Mouse (Mus musculus): ENCODE measurements at regions not wholly inside any gene's neighbourhood (a gene's known extent, or its start where the extent isn't known, plus 50 kb on each side); places are given as distances from the start of the nearest gene placed in this dataset.
A peak's percentile ranks its signal among the peaks of the same experiment; 100 is the strongest.

DNA sequence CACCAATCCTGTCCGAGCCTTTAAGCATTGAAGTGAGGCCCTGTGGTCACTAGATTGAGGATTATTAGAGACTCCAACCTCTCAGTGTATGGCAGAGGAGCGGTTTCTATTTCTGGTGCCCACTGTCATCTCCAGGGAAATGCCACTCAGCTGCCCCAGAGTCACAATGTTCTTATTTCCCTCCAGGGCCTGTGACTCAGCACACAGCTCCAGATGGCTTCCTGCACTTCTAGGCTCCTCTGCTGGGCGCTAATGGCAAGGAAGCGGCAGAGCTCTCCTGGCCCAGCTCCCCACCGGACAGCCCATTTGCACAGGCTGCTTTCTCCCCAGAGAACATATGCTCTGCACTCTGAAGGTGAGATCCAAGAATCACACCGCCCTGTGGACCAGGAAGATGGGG lies 75.8 kb upstream of the Cpeb4 start:
- Histone ChIP-seq H3K4me2 (replicated peaks; ENCODE audit: low read depth, low read length) (no peak overlapping the region), H3K27ac (ENCODE audit: low read length) (no peak overlapping the region), H3K27me3 (ENCODE audit: control insufficient read depth, insufficient read depth, low read length) (no peaks in the 10 kb centered on the region), H3K36me3 (ENCODE audit: control insufficient read depth, insufficient read depth, low read length) (no peaks in the 10 kb centered on the region), H3K9ac (replicated peaks; ENCODE audit: low read depth, low read length) (no peak overlapping the region), H3K4me1 (ENCODE audit: control insufficient read depth, insufficient read depth, low read length) (no peaks in the 10 kb centered on the region), H3K4me3 (ENCODE audit: low read depth, low read length) (no peak overlapping the region), H3K9me3 (ENCODE audit: control insufficient read depth, low read depth, low read length) (no peaks in the 10 kb centered on the region)
- 53% methylated on average over 6 of the region's 6 CpGs for WGBS
- ATAC-seq (ENCODE audit: insufficient number of reproducible peaks, insufficient read depth, low FRiP score, low read depth): no peak

DNA sequence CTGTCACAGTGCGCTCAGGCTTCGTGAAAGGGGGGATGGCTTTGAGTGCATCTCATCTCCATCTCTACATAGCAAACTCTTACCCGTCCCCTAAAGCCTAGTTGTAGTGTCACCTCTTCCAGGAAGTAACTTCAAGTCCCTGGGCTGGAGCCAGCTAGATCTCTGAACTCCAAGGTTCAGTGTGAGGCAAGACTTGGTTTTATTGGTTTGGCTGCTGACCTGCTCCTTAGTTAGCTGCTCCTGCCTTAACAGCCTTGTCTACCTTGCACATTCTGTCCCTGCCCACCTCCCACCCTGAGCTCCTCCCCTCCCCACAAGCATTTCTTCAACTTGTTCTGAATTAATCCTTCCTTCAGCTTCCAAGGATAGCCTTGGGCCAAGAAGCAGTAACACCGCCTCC lies 70.4 kb upstream of the Cpeb4 start:
- Histone ChIP-seq H3K9ac (replicated peaks; ENCODE audit: low read depth, low read length) (no peak overlapping the region), H3K4me2 (replicated peaks; ENCODE audit: low read depth, low read length) (no peak overlapping the region), H3K27me3 (ENCODE audit: control insufficient read depth, insufficient read depth, low read length) (no peaks in the 10 kb centered on the region), H3K9me3 (ENCODE audit: control insufficient read depth, low read depth, low read length) (no peaks in the 10 kb centered on the region), H3K27ac (ENCODE audit: low read length) (no peak overlapping the region), H3K4me1 (ENCODE audit: control insufficient read depth, insufficient read depth, low read length) (no peaks in the 10 kb centered on the region), H3K4me3 (ENCODE audit: low read depth, low read length) (no peak overlapping the region), H3K36me3 (ENCODE audit: control insufficient read depth, insufficient read depth, low read length) (no peaks in the 10 kb centered on the region)
- 64% methylated on average over 4 of the region's 4 CpGs for WGBS
- ATAC-seq (ENCODE audit: insufficient number of reproducible peaks, insufficient read depth, low FRiP score, low read depth): no peak

DNA sequence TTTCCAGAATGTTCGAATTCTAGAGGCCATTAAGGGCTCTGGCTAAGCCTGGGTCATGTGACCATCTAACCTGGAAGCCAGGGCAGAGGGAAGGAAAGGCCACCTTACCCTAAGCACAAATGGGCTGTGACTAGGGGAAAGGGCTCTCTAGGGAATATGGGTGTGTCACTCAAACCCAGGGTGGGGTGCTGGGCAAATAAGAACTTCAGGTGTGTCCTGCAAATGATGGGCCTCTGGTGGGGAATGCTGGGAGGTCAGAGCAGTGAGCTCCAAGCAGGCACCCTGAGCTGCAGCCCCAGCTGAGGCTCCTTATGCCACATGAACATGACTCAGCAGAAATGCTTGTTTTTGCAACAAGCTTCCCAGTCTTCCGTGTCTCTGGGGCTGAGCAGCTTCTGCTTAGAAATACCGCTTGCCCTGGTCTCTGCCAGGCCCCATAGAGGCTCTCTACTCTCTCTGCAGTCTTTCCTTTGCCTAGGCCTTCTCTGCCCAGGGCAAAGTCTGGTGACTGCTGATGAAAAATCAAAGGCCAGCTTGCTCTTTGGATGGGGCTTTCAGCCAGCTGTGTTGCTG lies 68.6 kb upstream of the Cpeb4 start:
- peaks cover 3% of the 10 kb centered on the region; the same call in 1 of the 2 replicates for H3K4me1 ChIP-seq (ENCODE audit: control insufficient read depth, insufficient read depth, low read length)
- ATAC-seq (ENCODE audit: insufficient number of reproducible peaks, insufficient read depth, low FRiP score, low read depth): peak; percentile 77
- H3K27me3 ChIP-seq (ENCODE audit: control insufficient read depth, insufficient read depth, low read length): no peaks in the 10 kb centered on the region
- no peaks in the 10 kb centered on the region for H3K9me3 ChIP-seq (ENCODE audit: control insufficient read depth, low read depth, low read length)
- H3K9ac ChIP-seq (replicated peaks; ENCODE audit: low read depth, low read length): no peak overlapping the region
- WGBS: 30% methylated on average over 3 of the region's 3 CpGs
- H3K36me3 ChIP-seq (ENCODE audit: control insufficient read depth, insufficient read depth, low read length): no peaks in the 10 kb centered on the region
- H3K27ac ChIP-seq (ENCODE audit: low read length): no peak overlapping the region
- no peak overlapping the region for H3K4me2 ChIP-seq (replicated peaks; ENCODE audit: low read depth, low read length)
- H3K4me3 ChIP-seq (ENCODE audit: low read depth, low read length): no peak overlapping the region

DNA sequence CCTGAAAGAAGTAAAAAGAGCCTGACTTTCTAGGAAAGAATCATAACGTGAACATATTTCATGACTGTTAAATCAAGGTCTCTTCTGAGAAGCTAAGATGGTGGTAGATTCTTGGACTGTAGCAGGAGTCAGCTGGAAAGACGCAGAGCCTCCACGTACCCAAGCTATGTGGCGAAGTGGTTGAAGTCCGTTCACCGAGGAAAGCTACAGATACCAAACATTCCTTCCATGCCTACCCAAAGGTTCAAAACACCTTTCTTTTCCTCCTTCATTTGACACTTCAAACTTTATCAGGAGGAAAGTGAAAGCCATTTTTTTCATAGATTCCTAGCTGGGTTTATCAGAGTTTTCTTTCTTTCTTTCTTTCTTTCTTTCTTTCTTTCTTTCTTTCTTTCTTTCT lies 67.5 kb upstream of the Cpeb4 start:
- no peaks in the 10 kb centered on the region for H3K36me3 ChIP-seq (ENCODE audit: control insufficient read depth, insufficient read depth, low read length)
- H3K4me1 ChIP-seq (ENCODE audit: control insufficient read depth, insufficient read depth, low read length): peaks cover 3% of the 10 kb centered on the region
- no peak overlapping the region for H3K4me3 ChIP-seq (ENCODE audit: low read depth, low read length)
- H3K9me3 ChIP-seq (ENCODE audit: control insufficient read depth, low read depth, low read length): no peaks in the 10 kb centered on the region
- H3K27me3 ChIP-seq (ENCODE audit: control insufficient read depth, insufficient read depth, low read length): no peaks in the 10 kb centered on the region
- no peak overlapping the region for H3K9ac ChIP-seq (replicated peaks; ENCODE audit: low read depth, low read length)
- no peak overlapping the region for H3K27ac ChIP-seq (ENCODE audit: low read length)
- 83% methylated on average over 6 of the region's 6 CpGs for WGBS
- H3K4me2 ChIP-seq (replicated peaks; ENCODE audit: low read depth, low read length): no peak overlapping the region
- no peak for ATAC-seq (ENCODE audit: insufficient number of reproducible peaks, insufficient read depth, low FRiP score, low read depth)

DNA sequence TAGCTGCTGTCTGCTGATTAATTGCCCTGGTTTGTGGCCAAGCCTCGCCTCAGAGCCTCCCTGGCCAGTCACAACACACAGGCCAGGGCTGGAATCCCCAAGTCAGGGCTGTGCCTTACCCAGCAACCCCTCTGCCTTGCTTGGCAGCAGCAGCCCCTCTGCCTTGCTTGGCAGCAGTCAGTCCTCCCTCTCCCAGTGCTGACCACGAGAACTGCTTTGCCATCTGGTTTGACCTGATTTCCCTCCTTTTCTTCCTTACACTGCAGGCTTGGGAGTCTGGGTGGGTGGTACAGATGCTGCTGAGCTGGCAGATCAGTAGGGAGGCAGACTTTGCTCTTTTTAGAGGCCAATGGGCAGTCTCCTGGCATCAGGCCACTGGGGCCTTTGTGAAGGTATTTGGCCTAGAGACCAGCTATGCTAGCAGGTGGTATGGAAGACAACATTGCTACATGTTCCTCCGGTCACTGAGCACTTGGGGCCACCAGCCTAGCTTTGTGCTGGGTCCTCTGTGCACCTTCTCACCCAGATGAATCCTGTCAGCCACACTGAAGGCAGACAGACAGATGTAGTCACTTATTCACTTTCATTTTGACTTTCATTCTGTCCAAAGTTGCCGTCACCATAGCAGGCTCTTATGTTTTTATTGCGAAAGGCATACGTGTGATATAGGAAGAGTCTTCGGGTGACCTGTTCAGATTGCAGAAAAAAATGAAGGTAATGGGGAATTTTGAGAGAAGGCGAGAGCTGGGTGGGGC lies 64.4 kb upstream of the Cpeb4 start:
- Histone ChIP-seq H3K36me3 (ENCODE audit: control insufficient read depth, insufficient read depth, low read length) (no peaks in the 10 kb centered on the region), H3K9ac (replicated peaks; ENCODE audit: low read depth, low read length) (no peak overlapping the region), H3K4me2 (replicated peaks; ENCODE audit: low read depth, low read length) (no peak overlapping the region), H3K27me3 (ENCODE audit: control insufficient read depth, insufficient read depth, low read length) (no peaks in the 10 kb centered on the region), H3K27ac (ENCODE audit: low read length) (no peak overlapping the region), H3K9me3 (ENCODE audit: control insufficient read depth, low read depth, low read length) (no peaks in the 10 kb centered on the region), H3K4me3 (ENCODE audit: low read depth, low read length) (no peak overlapping the region), H3K4me1 (ENCODE audit: control insufficient read depth, insufficient read depth, low read length) (peaks cover 3% of the 10 kb centered on the region)
- peak; percentile 26; the same call in 1 of the 2 replicates for ATAC-seq (ENCODE audit: insufficient number of reproducible peaks, insufficient read depth, low FRiP score, low read depth)
- WGBS: 76% methylated on average over 8 of the region's 8 CpGs

DNA sequence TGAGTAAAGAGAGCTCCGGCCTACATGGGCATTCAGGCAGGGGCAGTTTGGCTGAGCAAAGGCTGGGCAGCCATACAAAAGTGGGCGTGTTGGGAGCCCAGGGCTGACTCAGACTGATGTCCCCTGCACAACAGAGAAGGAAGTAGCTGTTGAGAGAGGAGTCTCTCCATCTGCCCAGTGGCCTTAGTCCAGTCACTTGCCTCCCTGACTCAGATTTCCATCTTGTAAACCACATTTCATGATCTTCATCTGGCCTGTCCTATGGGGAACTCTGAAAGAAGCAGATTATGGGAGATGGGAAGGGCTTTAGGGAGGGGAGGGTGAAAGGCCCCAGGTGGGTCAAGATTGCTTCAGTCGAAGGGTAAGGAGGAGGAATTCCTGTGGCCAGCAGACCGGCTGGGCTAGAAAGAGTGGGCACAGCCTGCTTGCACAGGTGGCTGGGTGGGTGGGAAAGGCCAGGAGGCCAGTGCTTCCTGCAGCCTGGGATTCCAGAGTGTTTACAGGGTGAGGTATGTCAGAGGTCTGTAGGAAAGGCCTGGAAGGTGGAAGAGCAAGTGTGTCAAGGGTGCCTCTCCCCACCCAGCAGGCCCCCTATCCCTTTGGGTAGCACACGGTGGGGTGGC lies 63.7 kb upstream of the Cpeb4 start:
- H3K27ac ChIP-seq (ENCODE audit: low read length): no peak overlapping the region
- 65% methylated on average over 5 of the region's 5 CpGs for WGBS

DNA sequence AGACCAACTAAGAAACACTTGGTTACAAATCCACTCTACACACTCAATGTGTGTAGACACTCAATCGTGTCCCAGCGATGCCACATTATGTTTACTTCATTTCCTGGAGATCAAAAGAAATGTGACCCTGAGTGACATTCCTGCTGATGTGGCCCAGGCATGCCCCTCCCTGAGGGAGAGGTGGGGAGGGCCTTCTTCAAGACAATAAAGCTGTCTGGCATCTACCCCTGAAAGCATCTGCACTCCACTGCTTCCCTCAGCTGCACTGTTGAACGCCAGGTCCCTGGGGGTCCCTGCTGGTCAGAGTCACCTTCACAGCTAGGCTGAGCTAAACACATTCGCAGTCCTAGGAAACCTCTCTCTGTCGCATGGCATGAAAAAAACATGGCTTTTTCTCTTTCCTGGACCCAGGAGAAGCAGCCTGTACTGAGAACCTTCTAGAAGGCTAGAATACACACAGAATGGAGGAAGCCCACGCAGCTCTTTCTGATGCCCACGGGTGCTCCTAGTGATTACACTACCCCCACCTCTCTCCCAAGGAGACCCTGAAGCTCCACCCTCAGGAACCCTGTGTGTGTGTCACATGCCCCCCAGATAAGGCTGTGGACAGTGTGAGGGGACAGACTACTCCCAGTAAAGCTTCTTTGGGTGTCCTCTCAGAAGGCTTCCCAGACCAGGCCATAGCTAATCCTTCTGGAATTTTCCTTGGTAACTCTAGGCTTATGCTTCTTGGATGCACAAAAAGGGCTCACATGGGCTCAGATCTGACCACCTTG lies 61.8 kb upstream of the Cpeb4 start:
- WGBS: 38% methylated on average over 7 of the region's 7 CpGs
- peaks cover 3% of the 10 kb centered on the region for H3K4me1 ChIP-seq (ENCODE audit: control insufficient read depth, insufficient read depth, low read length)
- no peak for ATAC-seq (ENCODE audit: insufficient number of reproducible peaks, insufficient read depth, low FRiP score, low read depth)
- H3K4me2 ChIP-seq (replicated peaks; ENCODE audit: low read depth, low read length): no peak overlapping the region
- no peaks in the 10 kb centered on the region for H3K27me3 ChIP-seq (ENCODE audit: control insufficient read depth, insufficient read depth, low read length)
- no peaks in the 10 kb centered on the region for H3K9me3 ChIP-seq (ENCODE audit: control insufficient read depth, low read depth, low read length)
- no peaks in the 10 kb centered on the region for H3K36me3 ChIP-seq (ENCODE audit: control insufficient read depth, insufficient read depth, low read length)
- H3K9ac ChIP-seq (replicated peaks; ENCODE audit: low read depth, low read length): no peak overlapping the region
- H3K27ac ChIP-seq (ENCODE audit: low read length): no peak overlapping the region
- no peak overlapping the region for H3K4me3 ChIP-seq (ENCODE audit: low read depth, low read length)

More for the DNA sequence above, 63.7 kb upstream of the Cpeb4 start:
- Histone ChIP-seq H3K9me3 (ENCODE audit: control insufficient read depth, low read depth, low read length) (no peaks in the 10 kb centered on the region), H3K36me3 (ENCODE audit: control insufficient read depth, insufficient read depth, low read length) (no peaks in the 10 kb centered on the region), H3K4me3 (ENCODE audit: low read depth, low read length) (no peak overlapping the region), H3K4me2 (replicated peaks; ENCODE audit: low read depth, low read length) (no peak overlapping the region), H3K27me3 (ENCODE audit: control insufficient read depth, insufficient read depth, low read length) (no peaks in the 10 kb centered on the region), H3K4me1 (ENCODE audit: control insufficient read depth, insufficient read depth, low read length) (peaks cover 3% of the 10 kb centered on the region), H3K9ac (replicated peaks; ENCODE audit: low read depth, low read length) (no peak overlapping the region)
- 0 out of 2 replicates have a peak, but pooled peaks have one; percentile 8 for ATAC-seq (ENCODE audit: insufficient number of reproducible peaks, insufficient read depth, low FRiP score, low read depth)

DNA sequence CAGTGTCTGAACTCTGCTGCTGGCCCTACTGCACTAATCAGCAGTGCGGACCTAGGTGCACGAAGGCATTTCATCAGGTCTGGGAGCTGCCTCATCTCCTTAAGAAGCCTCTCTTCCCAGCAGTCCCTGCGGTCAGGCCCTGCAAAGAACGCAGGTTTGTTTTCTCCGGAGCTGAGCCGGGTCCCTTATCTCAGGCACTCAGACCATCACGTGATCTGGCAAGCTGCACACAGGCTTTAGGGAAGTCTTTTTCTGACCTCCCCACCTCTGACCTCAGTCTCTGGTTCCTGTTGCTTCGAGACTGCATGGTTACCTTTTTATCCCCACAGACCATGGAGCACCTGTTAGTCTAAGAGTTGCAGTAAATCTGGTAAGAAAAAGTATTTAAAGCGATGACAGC lies 59.8 kb upstream of the Cpeb4 start:
- Histone ChIP-seq H3K9me3 (ENCODE audit: control insufficient read depth, low read depth, low read length) (no peaks in the 10 kb centered on the region), H3K4me2 (replicated peaks; ENCODE audit: low read depth, low read length) (no peak overlapping the region), H3K27me3 (ENCODE audit: control insufficient read depth, insufficient read depth, low read length) (no peaks in the 10 kb centered on the region), H3K4me3 (ENCODE audit: low read depth, low read length) (no peak overlapping the region), H3K9ac (replicated peaks; ENCODE audit: low read depth, low read length) (no peak overlapping the region), H3K4me1 (ENCODE audit: control insufficient read depth, insufficient read depth, low read length) (peaks cover 3% of the 10 kb centered on the region), H3K27ac (ENCODE audit: low read length) (no peak overlapping the region), H3K36me3 (ENCODE audit: control insufficient read depth, insufficient read depth, low read length) (no peaks in the 10 kb centered on the region)
- ATAC-seq (ENCODE audit: insufficient number of reproducible peaks, insufficient read depth, low FRiP score, low read depth): peak; percentile 75
- 38% methylated on average over 9 of the region's 9 CpGs for WGBS
